Mouse (Mus musculus) heart, adult 2 months (tissue): ENCODE measurements around the gene Rnf41.

Source experiments
- CTCF ChIP-seq: fragments of 200-600 bp; IDR thresholded peaks from 2 replicates; pipeline ENCODE4 v1.8.1; 2022; ENCODE audit warnings: antibody characterized with exemption, mild to moderate bottlenecking, moderate library complexity
- EP300 ChIP-seq: fragments of 200-500 bp; IDR thresholded peaks from 2 replicates; pipeline ENCODE4 v1.6.1; 2011; ENCODE audit warnings: low read depth, low read length, control low read depth; ENCODE audit not compliant: insufficient read depth
- POLR2A ChIP-seq: fragments of 200-500 bp; IDR thresholded peaks from 2 replicates; pipeline ENCODE4 v1.6.1; 2011; ENCODE audit warnings: mild to moderate bottlenecking, low read depth, low read length, control low read depth; ENCODE audit not compliant: insufficient read depth

DNA sequence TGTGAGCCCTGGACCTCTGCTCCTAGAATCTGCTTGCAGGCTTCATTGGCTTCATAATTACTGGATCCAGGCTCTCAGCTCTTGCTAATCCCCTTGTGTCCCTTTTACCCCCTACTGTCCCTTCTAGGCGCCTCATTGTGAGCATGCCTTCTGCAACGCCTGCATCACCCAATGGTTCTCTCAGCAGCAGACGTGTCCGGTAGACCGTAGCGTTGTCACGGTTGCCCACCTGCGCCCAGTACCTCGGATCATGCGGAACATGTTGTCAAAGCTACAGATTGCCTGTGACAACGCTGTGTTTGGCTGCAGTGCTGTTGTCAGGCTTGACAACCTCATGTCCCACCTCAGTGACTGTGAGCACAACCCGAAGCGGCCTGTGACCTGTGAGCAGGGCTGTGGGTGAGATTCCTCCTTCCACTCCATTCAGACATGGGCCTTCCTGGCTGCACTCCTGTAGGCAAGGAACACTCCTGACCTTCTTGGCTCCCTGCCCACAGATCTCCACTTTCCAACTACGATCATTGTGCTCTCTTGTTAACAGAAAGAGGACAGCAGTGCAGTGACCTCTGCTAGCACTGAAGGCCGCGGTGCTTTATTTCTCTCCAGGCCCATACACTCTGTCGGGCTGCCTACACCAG is 23.8 kb downstream of the Rnf41 start:
- TF ChIP-seq EP300 = no peak
- no peak for TF ChIP-seq CTCF
- TF ChIP-seq POLR2A = no peak
